ENCODE assay signal across 25 mouse cellular contexts in genomic region chr7:143636674-143637073, GRCm38 (mm10). TPM values are rescaled to one million over a fixed set of nuclear protein-coding genes. Genes with fewer than 3 reads are reported as not detected.
DNase-seq lines count a peak whose midpoint lies in the region; ATAC-seq and TF ChIP-seq lines count a peak whose summit lies in the region.
"Had no signal": no experiment of that assay in that cellular context is flagged by ENCODE, and none has a peak within 500 bp of the region (broad histone marks: within the 10 kb centered on the region; RNA-seq: fewer than 3 reads in every experiment).

No protein-coding gene starts in this region.

- ATAC-seq in kidney, embryonic 14.5 days (ENCODE audit: low FRiP score, low TSS enrichment): no peak
- 0 out of 2 replicates have a peak, but pooled peaks have one; percentile 50 for ATAC-seq in megakaryocyte-erythroid progenitor cell, adult 5-6 weeks (replicated peaks; ENCODE audit: low FRiP score, low TSS enrichment, poor library complexity, severe bottlenecking)
- ATAC-seq: forebrain, postnatal 0 days; midbrain, embryonic 16.5 days had no signal

- 77% methylated on average over 1 of the region's 1 CpGs for WGBS in kidney, adult 2 months
- 93% methylated on average over 1 of the region's 1 CpGs for WGBS in kidney, embryonic 14.5 days

- no peaks in the 10 kb centered on the region for H3K27me3 ChIP-seq in kidney, adult 2 months (replicated peaks; ENCODE audit: control insufficient read depth, insufficient read depth, low read length)
- no peaks in the 10 kb centered on the region for H3K27me3 ChIP-seq in kidney, embryonic 14.5 days (ENCODE audit: control insufficient read depth, insufficient read depth, low read length)
- H3K27me3 ChIP-seq: liver, embryonic 15.5 days; lung, embryonic 15.5 days had no signal

- H3K4me2 ChIP-seq in kidney, embryonic 14.5 days (replicated peaks; ENCODE audit: low read depth, low read length): no peak overlapping the region
- H3K4me2 ChIP-seq: hindbrain, embryonic 14.5 days; liver, embryonic 15.5 days; lung, embryonic 15.5 days had no signal

- no peak for DNase-seq in kidney, adult 2 months
- DNase-seq in R1 (ENCODE audit: low read depth, low spot score) (peak; percentile 90), adipocyte (ENCODE audit: low spot score) (no peak)
- no peak for DNase-seq in gastrocnemius, postnatal 36 days
- no peak for DNase-seq in kidney, adult 11 months
- DNase-seq: cerebellum, adult 18-20 months; cerebellum, postnatal 14 days; forebrain, postnatal 0 days; gastrocnemius, postnatal 14 days; heart, postnatal 4 days; kidney, adult 9 months; kidney, postnatal 36 days; lung, postnatal 36 days had no signal

- no peaks in the 10 kb centered on the region for H3K9me3 ChIP-seq in kidney, embryonic 14.5 days (ENCODE audit: control insufficient read depth, low read length)
- H3K9me3 ChIP-seq: liver, embryonic 15.5 days; lung, embryonic 15.5 days; midbrain, embryonic 10.5 days had no signal

- H3K27ac ChIP-seq in kidney, adult 2 months (ENCODE audit: insufficient read depth, low read depth, low read length): peak overlapping the region; percentile 32; the same call in 1 of the 2 replicates
- no peak overlapping the region for H3K27ac ChIP-seq in kidney, embryonic 14.5 days (ENCODE audit: low read depth, low read length)
- H3K27ac ChIP-seq: hindbrain, embryonic 14.5 days; liver, embryonic 15.5 days; lung, embryonic 15.5 days; midbrain, embryonic 10.5 days; stomach, postnatal 0 days had no signal

- no peak overlapping the region for H3K4me3 ChIP-seq in kidney, adult 2 months (ENCODE audit: insufficient read depth, low read depth, low read length)
- H3K4me3 ChIP-seq in kidney, embryonic 14.5 days (ENCODE audit: low read length): no peak overlapping the region
- H3K4me3 ChIP-seq: liver, embryonic 15.5 days; lung, embryonic 15.5 days; midbrain, embryonic 10.5 days had no signal

- H3K36me3 ChIP-seq in kidney, adult 2 months (ENCODE audit: control insufficient read depth, insufficient read depth, low read length): no peaks in the 10 kb centered on the region
- no peaks in the 10 kb centered on the region; the same call in 1 of the 2 replicates for H3K36me3 ChIP-seq in kidney, embryonic 14.5 days (ENCODE audit: control insufficient read depth, insufficient read depth, low read length)
- H3K36me3 ChIP-seq: liver, embryonic 15.5 days; lung, embryonic 15.5 days had no signal

- no peak for TF ChIP-seq CTCF in kidney, adult 2 months (conservative IDR thresholded peaks at IDR 0.05; ENCODE audit: insufficient read depth, insufficient read length, low read depth, low read length)

- intact Hi-C loops in gastrocnemius, postnatal 36 days (cut with DNase I): loop anchor here (5.0 kb wide), 1 partner anchor 46 kb away; no protein-coding TSS in a partner anchor

- no peak overlapping the region for H3K9ac ChIP-seq in kidney, embryonic 14.5 days (ENCODE audit: low read depth, low read length)
- H3K9ac ChIP-seq: forebrain, postnatal 0 days; hindbrain, embryonic 14.5 days; liver, embryonic 15.5 days; lung, embryonic 15.5 days had no signal

- H3K4me1 ChIP-seq in kidney, adult 2 months (ENCODE audit: control insufficient read depth, insufficient read depth, low read length): no peaks in the 10 kb centered on the region
- H3K4me1 ChIP-seq in kidney, embryonic 14.5 days (ENCODE audit: control insufficient read depth, insufficient read depth, low read length): no peaks in the 10 kb centered on the region
- H3K4me1 ChIP-seq: liver, embryonic 15.5 days; lung, embryonic 15.5 days; midbrain, embryonic 10.5 days had no signal

- no peak for TF ChIP-seq POLR2A in kidney, adult 2 months (IDR thresholded peaks at IDR 0.05; ENCODE audit: low read depth, low read length)

RNA-seq across cellular contexts. Expression of gene Tnfrsf26, which starts 8.2 kb away (rescaled TPM):
- 0.91 and 1.4 TPM in 2 replicates for polyA plus RNA-seq in kidney, adult 2 months (2012; rRNA removed)
- 0.37 and 0.69 TPM in 2 replicates for polyA plus RNA-seq in kidney, embryonic 14.5 days (2014; fragmentation: Nextera tagmentation; extraction: Ambion mirVana)
- 1.1 and 1.4 TPM in 2 replicates for total RNA-seq in megakaryocyte-erythroid progenitor cell, adult 5-6 weeks (2014; fragmentation: Nextera tagmentation)
- 0.42 and 1.1 TPM in 2 replicates for total RNA-seq in megakaryocyte-erythroid progenitor cell, adult 5-6 weeks (2017)
- total RNA-seq in gastrocnemius, postnatal 36 days (2021): under 1 TPM; 0.10 to 0.20 TPM
- total RNA-seq: left cerebral cortex, adult 18-20 months; left cerebral cortex, postnatal 25 days had no signal

RNA-seq across cellular contexts. Expression of gene Tnfrsf22, which starts 12.8 kb away (rescaled TPM):
- polyA plus RNA-seq in kidney, adult 2 months (2012; rRNA removed): 5.4 and 5.6 TPM in 2 replicates
- polyA plus RNA-seq in kidney, embryonic 14.5 days (2014; fragmentation: Nextera tagmentation; extraction: Ambion mirVana): 15.1 and 15.7 TPM in 2 replicates
- total RNA-seq in megakaryocyte-erythroid progenitor cell, adult 5-6 weeks (2014; fragmentation: Nextera tagmentation): 3.0 and 6.0 TPM in 2 replicates
- total RNA-seq in megakaryocyte-erythroid progenitor cell, adult 5-6 weeks (2017): 0.08 and 2.7 TPM in 2 replicates
- total RNA-seq in gastrocnemius, postnatal 36 days (2021): 1 to 10 TPM; 1.5 to 2.0 TPM

RNA-seq across cellular contexts. Expression of gene Cars, which starts 36.8 kb away (rescaled TPM):
- 8.9 and 9.6 TPM in 2 replicates for polyA plus RNA-seq in kidney, adult 2 months (2012; rRNA removed)
- 47.0 and 64.4 TPM in 2 replicates for polyA plus RNA-seq in kidney, embryonic 14.5 days (2014; fragmentation: Nextera tagmentation; extraction: Ambion mirVana)
- 83.0 and 151 TPM in 2 replicates for total RNA-seq in megakaryocyte-erythroid progenitor cell, adult 5-6 weeks (2014; fragmentation: Nextera tagmentation)
- 82.1 and 85.1 TPM in 2 replicates for total RNA-seq in megakaryocyte-erythroid progenitor cell, adult 5-6 weeks (2017)
- total RNA-seq in gastrocnemius, postnatal 36 days (2021): 10 to 100 TPM; 33.9 to 38.6 TPM

RNA-seq across cellular contexts. Expression of gene Tnfrsf23, which starts 49.0 kb away (rescaled TPM):
- polyA plus RNA-seq in kidney, adult 2 months (2012; rRNA removed): 3.0 and 3.5 TPM in 2 replicates
- polyA plus RNA-seq in kidney, embryonic 14.5 days (2014; fragmentation: Nextera tagmentation; extraction: Ambion mirVana): 0.84 and 1.7 TPM in 2 replicates
- not detected in 2 replicates for total RNA-seq in megakaryocyte-erythroid progenitor cell, adult 5-6 weeks (2014; fragmentation: Nextera tagmentation)
- total RNA-seq in megakaryocyte-erythroid progenitor cell, adult 5-6 weeks (2017): 0.80 TPM in 1 of 2 replicates, not detected in the other
- total RNA-seq in gastrocnemius, postnatal 36 days (2021): 1 to 10 TPM; 2.7 to 3.3 TPM
- total RNA-seq: MEL had no signal
- polyA plus RNA-seq: forebrain, embryonic 11.5 days had no signal
